Mouse (Mus musculus) T-helper 17 cell (primary cell): ENCODE measurements around the gene Clec9a.

ENCODE experiments used
- in situ Hi-C, 2 experiments: fragments of 300-600 bp; cut with MboI, MseI; formaldehyde crosslinking; loops; 1 replicate in 1 of 2; 2 replicates in 1 of 2; pipeline ENCODE4 v1.15.1; 2025; ENCODE audit warnings: high pct_unique_total_duplicates in 2 of 2

The Clec9a gene

GRCm38 (mm10) chr6:129408562-129408961 is at the start of gene Clec9a:
Clec9a (plus strand) TSS chr6:129408862.
- in situ Hi-C loops = no loop called here

DNA sequence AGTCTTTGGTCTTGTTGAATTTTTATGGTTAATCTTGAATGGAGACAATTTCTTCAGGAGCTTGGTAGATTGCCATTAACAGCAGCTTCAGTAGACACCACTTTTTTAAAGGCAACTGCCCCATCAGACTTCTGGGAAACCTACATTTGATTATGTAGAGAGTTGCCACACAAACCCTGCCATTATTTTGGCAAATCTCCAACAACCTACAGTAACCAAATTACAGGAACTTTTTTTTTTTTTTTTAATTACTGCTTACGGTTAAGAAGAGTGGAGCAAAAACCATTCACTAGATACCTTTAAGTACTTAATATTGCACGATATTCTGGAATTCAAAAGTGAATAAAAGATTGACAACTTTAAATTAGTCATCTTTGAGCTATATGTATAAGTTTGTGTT is 49.1 kb upstream of the Clec9a start:
- in situ Hi-C loops = loop anchor here in 1 of 2 experiments (5.0 kb wide), 1 partner anchor 502 kb away; no protein-coding TSS in a partner anchor

- in situ Hi-C loops = loop anchor here in 1 of 2 experiments (5.0 kb wide), 2 partner anchors 37 to 102 kb away; no protein-coding TSS in a partner anchor
Observed at GRCm38 (mm10) chr6:129363942-129364341, 44.7 kb upstream of the Clec9a start.

DNA sequence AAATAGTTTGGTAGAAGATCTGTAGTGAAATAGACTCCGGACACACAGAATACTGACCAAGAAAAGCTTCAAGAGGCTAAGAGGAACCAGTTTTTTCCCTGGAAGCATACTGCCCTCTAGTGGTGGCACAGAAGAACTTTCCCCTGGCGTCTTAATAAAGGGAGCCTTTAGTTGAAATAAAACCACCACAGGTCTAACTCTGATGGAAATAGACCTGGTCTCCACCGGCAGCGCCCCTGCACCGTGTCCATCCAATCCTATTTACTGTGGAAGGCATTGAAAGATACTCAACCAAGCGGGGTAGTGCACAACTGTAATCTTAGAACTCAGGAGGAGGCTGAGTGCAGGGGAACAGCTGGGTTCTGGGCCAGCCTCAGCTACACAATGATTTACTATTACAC is 42.7 kb upstream of the Clec9a start:
- in situ Hi-C loops = loop anchor here in 1 of 2 experiments (5.0 kb wide), 1 partner anchor 274 kb away; no protein-coding TSS in a partner anchor

GRCm38 (mm10) chr6:129369374-129370132 is 39.1 kb upstream of the Clec9a start:
- in situ Hi-C loops = loop anchor here (5.0 kb wide), 4 partner anchors 37 to 517 kb away; partner anchors contain the start of gene 4922502D21Rik (in 1 of the 2)

DNA sequence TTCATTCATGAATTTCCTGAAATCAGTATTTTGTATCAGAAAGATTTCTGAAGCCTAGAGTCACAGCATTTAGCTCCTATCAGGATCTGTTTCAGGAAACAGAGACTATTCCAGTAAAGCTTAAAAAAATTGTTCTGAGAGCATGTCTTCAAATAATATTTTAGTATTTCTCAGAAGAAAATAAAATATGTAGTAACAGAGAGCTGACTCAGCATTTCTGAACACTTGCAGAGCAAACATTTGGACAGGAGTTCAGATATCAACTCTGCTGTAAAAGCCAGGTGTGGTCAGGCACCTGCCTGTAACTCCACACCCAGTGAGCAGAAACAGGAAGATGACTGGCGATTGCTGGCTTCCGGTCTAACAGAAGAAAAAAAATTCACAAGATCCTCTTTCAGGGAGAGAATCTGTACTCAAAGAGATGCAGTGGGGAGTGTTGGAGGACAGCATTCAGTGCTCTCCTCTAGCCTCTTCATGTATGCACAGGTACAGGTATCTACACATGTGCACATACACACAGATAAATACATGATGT is 33.7 kb upstream of the Clec9a start:
- in situ Hi-C loops = loop anchor here (5.0 kb wide), 3 partner anchors 43 to 523 kb away; partner anchors contain the start of gene 4922502D21Rik (in 1 of the 2)

- in situ Hi-C loops = no loop called here
Observed at GRCm38 (mm10) chr6:129380454-129380853, 28.2 kb upstream of the Clec9a start.

GRCm38 (mm10) chr6:129381736-129382135 is 26.9 kb upstream of the Clec9a start:
- in situ Hi-C loops = no loop called here

DNA sequence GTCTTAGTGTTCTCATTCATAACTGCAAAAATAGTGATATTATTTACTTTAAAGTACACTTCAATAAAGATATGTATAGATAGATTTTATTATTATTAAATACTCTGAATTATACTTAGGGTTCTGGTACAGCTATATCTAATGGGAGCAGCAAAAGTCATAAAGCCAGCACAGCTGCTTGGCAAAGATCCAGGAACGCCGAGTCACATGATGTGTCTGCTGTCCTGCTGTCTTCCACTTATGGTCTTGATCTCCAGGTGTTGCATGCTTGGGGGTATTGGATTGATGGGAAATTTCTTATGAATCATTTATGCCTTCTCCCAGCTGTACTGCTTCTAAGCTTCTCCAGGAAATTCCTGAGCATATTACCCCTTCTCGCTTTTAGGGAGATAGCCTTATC is 25.2 kb upstream of the Clec9a start:
- in situ Hi-C loops = no loop called here

DNA sequence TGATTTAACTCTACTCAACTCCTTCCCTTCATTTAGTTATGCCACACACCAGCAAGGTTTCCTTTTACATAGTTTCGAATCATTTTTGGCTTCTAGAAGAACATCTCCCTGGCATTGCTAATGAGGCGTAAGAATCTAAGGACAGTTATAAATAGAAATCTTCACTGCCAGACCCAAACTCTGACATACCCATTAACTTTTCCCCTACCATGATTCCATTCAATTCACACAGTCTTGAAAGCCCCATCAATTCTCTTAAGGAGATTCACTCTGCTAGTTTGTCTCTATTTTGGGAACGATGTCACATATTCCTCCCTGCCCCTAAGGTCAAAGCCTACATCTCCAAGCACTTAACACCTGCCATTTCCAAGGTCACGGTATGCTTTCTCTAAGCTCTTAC is 23.7 kb upstream of the Clec9a start:
- in situ Hi-C loops = no loop called here

- in situ Hi-C loops = no loop called here
Observed at GRCm38 (mm10) chr6:129385774-129386173, 22.9 kb upstream of the Clec9a start, which contains the start of gene Clec12b. Clec12b (minus strand) TSS chr6:129385874.

GRCm38 (mm10) chr6:129393087-129393720 is 15.5 kb upstream of the Clec9a start:
- in situ Hi-C loops = loop anchor here (5.0 to 10.0 kb wide), 4 partner anchors 124 to 738 kb away; no protein-coding TSS in a partner anchor

GRCm38 (mm10) chr6:129393732-129394131 is 14.9 kb upstream of the Clec9a start:
- in situ Hi-C loops = loop anchor here (5.0 to 10.0 kb wide), 4 partner anchors 124 to 739 kb away; no protein-coding TSS in a partner anchor

DNA sequence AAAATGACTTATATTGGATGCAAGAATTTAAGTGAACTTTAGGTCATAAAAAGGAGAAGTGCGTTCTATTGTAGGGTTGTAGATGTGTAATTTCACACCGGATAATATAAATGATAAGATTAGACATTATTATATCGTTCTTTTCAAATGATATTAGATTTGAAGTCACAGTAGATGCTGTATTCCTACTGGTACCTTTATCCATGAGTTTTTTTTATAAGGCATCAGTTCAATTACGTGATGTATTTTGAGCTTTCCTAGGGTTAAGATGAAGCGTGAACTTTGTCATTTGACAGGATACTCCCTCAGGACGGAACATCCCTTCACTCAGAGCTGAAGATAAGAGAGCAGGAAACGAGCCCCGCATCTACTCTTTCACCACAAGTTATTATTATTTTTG is 11.7 kb upstream of the Clec9a start, which contains the start of gene Clec1b:
TSS of gene Clec1b (plus strand) at position 301 of the 400 bp plus-strand sequence.
- in situ Hi-C loops = loop anchor here in 1 of 2 experiments (10.0 kb wide), 1 partner anchor 742 kb away; no protein-coding TSS in a partner anchor

GRCm38 (mm10) chr6:129399945-129400344 is 8.7 kb upstream of the Clec9a start:
- in situ Hi-C loops = loop anchor here in 1 of 2 experiments (10.0 kb wide), 1 partner anchor 745 kb away; no protein-coding TSS in a partner anchor

DNA sequence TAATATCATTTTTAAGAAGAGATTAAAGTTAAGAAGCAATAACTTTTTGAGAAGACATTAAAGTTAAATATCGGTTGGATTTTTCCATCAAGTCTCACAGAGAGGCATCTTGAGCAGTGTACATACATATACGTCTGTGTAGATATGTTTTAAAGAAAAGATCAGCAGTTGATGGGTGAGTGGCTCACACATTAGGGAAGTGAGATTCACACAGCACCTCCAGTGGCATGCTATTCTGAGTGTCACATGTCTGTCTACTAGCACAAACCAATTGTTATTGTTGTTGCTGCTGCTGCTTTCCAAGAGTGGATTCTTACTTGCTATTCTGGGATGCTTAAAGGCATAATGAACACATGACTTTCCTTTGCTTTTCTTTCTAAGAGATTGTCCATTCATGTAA is 6.3 kb upstream of the Clec9a start:
- in situ Hi-C loops = no loop called here

- in situ Hi-C loops = no loop called here
Observed at GRCm38 (mm10) chr6:129403391-129403790, 5.3 kb upstream of the Clec9a start.

- in situ Hi-C loops = no loop called here
Observed at GRCm38 (mm10) chr6:129405999-129406398, 2.7 kb upstream of the Clec9a start.

DNA sequence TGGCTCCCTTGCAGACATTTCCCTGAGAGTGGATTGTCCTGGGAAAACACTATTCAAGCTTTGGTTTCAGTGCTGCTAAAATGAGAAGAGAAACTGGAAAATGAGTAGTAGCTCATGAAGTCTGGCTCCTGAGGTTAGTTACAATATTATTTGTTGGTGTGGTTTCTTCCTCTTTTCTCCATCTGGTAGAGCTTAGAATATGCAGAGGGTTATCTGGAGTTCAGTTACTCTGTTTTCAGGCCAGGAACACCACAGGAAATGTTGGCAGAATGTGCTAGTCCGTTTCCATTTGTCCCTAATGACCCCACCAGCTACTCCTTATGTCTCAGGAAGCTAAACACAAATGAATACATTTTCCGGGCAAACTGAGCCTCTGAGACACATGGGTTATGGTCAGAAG is 1.3 kb upstream of the Clec9a start:
- in situ Hi-C loops = no loop called here

DNA sequence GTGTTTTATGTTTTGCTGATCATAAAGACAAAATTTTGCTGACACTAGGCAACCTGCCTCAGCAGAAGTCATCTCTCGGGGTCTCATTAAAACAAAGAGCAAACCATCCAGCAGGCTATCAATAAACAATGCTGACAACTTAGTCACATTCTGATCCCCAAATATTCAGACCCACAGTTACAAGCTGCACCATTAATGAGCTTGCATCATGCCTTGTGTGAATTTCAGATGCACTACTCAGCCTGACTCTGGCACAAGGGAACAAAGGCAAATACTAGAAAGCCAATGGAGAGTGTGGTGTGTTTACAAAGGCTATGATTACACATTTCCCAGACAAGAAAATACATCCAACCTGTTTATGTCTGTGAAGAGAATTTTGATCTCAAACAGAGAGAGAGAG is 5.5 kb downstream of the Clec9a start:
- in situ Hi-C loops = no loop called here

- in situ Hi-C loops = no loop called here
Observed at GRCm38 (mm10) chr6:129422311-129422710, 13.6 kb downstream of the Clec9a start.
